Mouse (Mus musculus) neural tube, embryonic 13.5 days (tissue): ENCODE measurements around the gene Camkv. TPM values are rescaled to one million over a fixed set of nuclear protein-coding genes. Genes with fewer than 3 reads are reported as not detected.
A peak's percentile ranks its signal among the peaks of the same experiment; 100 is the strongest.

Experiments used
- ATAC-seq: fragments of 200-750 bp; cut with Nextera tagmentation; 2 replicates; pipeline ENCODE4 v1.8.0; 2017; ENCODE audit warnings: low read depth, mild to moderate bottlenecking, moderate TSS enrichment, moderate library complexity
- H3K27ac ChIP-seq: fragments of 300-500 bp; sonication (generic); replicated peaks from 2 replicates; pipeline ENCODE4 v1.5.1; 2015; ENCODE audit warnings: moderate library complexity, mild to moderate bottlenecking, inconsistent platforms
- H3K27me3 ChIP-seq: fragments of 300-500 bp; sonication (generic); 2 replicates; pipeline ENCODE4 v1.6.1; 2015; ENCODE audit warnings: mild to moderate bottlenecking, inconsistent platforms
- H3K36me3 ChIP-seq: fragments of 300-500 bp; sonication (generic); 2 replicates; pipeline ENCODE4 v1.6.1; 2015; ENCODE audit warnings: mild to moderate bottlenecking, inconsistent platforms
- H3K4me1 ChIP-seq: fragments of 300-500 bp; sonication (generic); replicated peaks from 2 replicates; pipeline ENCODE4 v1.6.1; 2015; ENCODE audit warnings: inconsistent platforms
- H3K4me2 ChIP-seq: fragments of 300-500 bp; sonication (generic); 2 replicates; pipeline ENCODE4 v1.6.1; 2015; ENCODE audit warnings: inconsistent platforms, mild to moderate bottlenecking, moderate library complexity
- H3K4me3 ChIP-seq: fragments of 300-500 bp; sonication (generic); 2 replicates; pipeline ENCODE4 v1.5.1; 2015; ENCODE audit warnings: mild to moderate bottlenecking, inconsistent platforms
- H3K9ac ChIP-seq: fragments of 300-500 bp; sonication (generic); 2 replicates; pipeline ENCODE4 v1.6.1; 2015; ENCODE audit warnings: moderate library complexity, mild to moderate bottlenecking, inconsistent platforms
- H3K9me3 ChIP-seq: fragments of 300-500 bp; sonication (generic); 2 replicates; pipeline ENCODE4 v1.6.1; 2016; ENCODE audit warnings: inconsistent platforms
- WGBS: fragments of 180-500 bp; shearing (Covaris S2); methylation state at CpG from one replicate; pipeline ENCODE4 v1.1.7; 2015; 5-methylcytosine and 5-hydroxymethylcytosine counted together
- polyA plus RNA-seq: library from polyadenylated mRNA; unstranded; fragments of >200 nt; fragmentation: Nextera tagmentation; extraction: Ambion mirVana; gene quantifications from 2 replicates; pipeline ENCODE4 v1.2.1, GENCODE M21; 2015

The Camkv gene
- polyA plus RNA-seq: 11.4 and 12.8 TPM in 2 replicates

DNA sequence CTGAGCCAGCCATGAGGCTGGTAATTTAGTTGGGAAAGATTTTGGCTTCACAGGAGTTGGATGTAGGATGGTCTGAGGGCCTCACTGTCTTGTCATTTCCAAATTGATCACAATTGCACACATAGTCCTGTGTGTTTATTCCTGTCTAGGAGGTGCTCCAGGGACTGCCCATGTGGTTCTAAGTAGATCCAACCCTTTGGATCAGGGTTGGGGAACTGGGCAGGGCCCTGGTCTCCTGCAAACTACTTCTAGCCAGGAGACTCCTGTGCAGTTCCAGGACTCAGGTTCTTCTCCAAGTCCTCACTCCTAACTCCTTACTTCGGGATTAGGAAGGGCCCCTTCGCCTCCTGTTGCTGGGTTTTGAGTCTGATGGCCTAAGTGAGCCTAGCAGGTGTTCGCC is at the start of gene Camkv:
Gene Camkv (plus strand): TSS at position 301 of the 400 bp plus-strand sequence.
- Histone ChIP-seq H3K9me3 (no peaks in the 10 kb centered on the region), H3K27me3 (peaks cover 21% of the 10 kb centered on the region), H3K4me3 (peak within 1 kb of the TSS; percentile 47), H3K27ac (no peak within 1 kb of the TSS), H3K9ac (peak within 1 kb of the TSS; percentile 70), H3K4me2 (peak within 1 kb of the TSS; percentile 82), H3K36me3 (no peaks in the 10 kb centered on the region), H3K4me1 (peaks cover 28% of the 10 kb centered on the region)
- ATAC-seq: peak; percentile 13; the same call in 1 of the 2 replicates
- 12% methylated on average over 3 of the region's 3 CpGs for WGBS

DNA sequence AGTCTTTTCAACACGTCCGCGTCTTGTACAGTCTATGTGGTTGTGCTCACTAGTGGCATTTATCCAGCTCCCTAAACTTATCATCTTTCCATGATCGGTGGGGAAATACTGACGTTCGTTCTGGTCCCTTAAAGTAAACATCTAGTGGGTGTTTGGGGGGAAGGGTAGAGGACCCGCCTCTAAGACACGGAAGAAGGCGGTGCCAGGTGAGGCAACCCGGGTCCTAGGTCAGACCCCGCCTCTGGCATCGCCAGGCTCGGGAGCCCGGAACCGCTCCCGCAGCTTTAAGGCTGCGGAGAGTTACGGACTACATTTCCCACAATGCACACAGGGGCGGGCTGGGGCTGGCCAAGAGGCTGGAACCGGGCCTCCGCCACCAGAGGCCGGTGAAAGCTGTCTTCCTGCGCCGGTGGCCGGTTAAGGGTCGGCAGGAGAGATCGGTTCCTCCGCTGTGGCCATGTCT is 47.6 kb upstream of the Camkv start, which contains the start of gene Mon1a:
Gene Mon1a (plus strand): TSS at position 348 of the 463 bp plus-strand sequence.
- H3K27me3 ChIP-seq: peaks cover 22% of the 10 kb centered on the region
- no peaks in the 10 kb centered on the region for H3K9me3 ChIP-seq
- H3K9ac ChIP-seq: peak within 1 kb of the TSS; percentile 82
- ATAC-seq: peak; percentile 97
- peak within 1 kb of the TSS; percentile 73 for H3K4me3 ChIP-seq
- WGBS: under 1% methylated on average over 28 of the region's 28 CpGs
- H3K27ac ChIP-seq: peak within 1 kb of the TSS; percentile 77
- H3K4me1 ChIP-seq: peaks cover 19% of the 10 kb centered on the region
- H3K4me2 ChIP-seq: peak within 1 kb of the TSS; percentile 81
- no peaks in the 10 kb centered on the region for H3K36me3 ChIP-seq

- H3K36me3 ChIP-seq: no peaks in the 10 kb centered on the region
- no peaks in the 10 kb centered on the region for H3K9me3 ChIP-seq
- H3K4me1 ChIP-seq: peaks cover 19% of the 10 kb centered on the region
- peaks cover 22% of the 10 kb centered on the region for H3K27me3 ChIP-seq
- WGBS: under 1% methylated on average over 18 of the region's 18 CpGs
- ATAC-seq: peak; percentile 76
- peak overlapping the region; percentile 77 for H3K27ac ChIP-seq
- peak overlapping the region; percentile 82 for H3K9ac ChIP-seq
- peak overlapping the region; percentile 81 for H3K4me2 ChIP-seq
- peak overlapping the region; percentile 73 for H3K4me3 ChIP-seq
Observed at GRCm38 (mm10) chr9:107888267-107888850, 47.1 kb upstream of the Camkv start.

- peaks cover 19% of the 10 kb centered on the region for H3K4me1 ChIP-seq
- no peak overlapping the region for H3K27ac ChIP-seq
- H3K9me3 ChIP-seq: no peaks in the 10 kb centered on the region
- no peak overlapping the region for H3K4me2 ChIP-seq
- no peak overlapping the region for H3K4me3 ChIP-seq
- ATAC-seq: no peak
- no peaks in the 10 kb centered on the region for H3K36me3 ChIP-seq
- 91% methylated on average over 6 of the region's 6 CpGs for WGBS
- H3K9ac ChIP-seq: no peak overlapping the region
- peaks cover 12% of the 10 kb centered on the region for H3K27me3 ChIP-seq
Observed at GRCm38 (mm10) chr9:107890260-107890659, 45.2 kb upstream of the Camkv start.

DNA sequence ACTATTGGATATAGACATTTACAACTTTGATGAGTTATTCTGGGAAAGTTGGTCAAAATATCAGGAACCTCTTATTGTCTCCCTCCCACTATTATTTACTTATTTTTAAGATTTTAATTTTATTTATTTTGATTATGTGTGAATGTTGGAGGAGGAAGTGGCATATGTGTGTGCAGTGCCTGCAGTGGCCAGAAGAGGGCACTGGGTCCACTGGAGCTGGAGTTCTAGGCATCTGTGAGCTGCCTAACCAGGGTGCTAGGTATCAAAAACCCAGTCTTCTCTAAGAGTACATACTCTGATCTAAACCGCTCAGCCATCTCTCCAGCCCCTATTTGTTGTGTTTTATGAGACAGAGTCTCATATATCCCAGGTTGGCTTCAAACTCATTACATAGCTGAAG is 44.5 kb upstream of the Camkv start:
- 93% methylated on average over 1 of the region's 1 CpGs for WGBS
- Histone ChIP-seq H3K27me3 (peaks cover 11% of the 10 kb centered on the region), H3K4me3 (no peak overlapping the region), H3K9me3 (no peaks in the 10 kb centered on the region), H3K27ac (no peak overlapping the region), H3K4me2 (no peak overlapping the region), H3K4me1 (peaks cover 19% of the 10 kb centered on the region), H3K36me3 (0 out of 2 replicates have a peak, but pooled peaks cover 3% of the 10 kb centered on the region), H3K9ac (no peak overlapping the region)
- no peak for ATAC-seq

GRCm38 (mm10) chr9:107898563-107898962 is 36.9 kb upstream of the Camkv start:
- no peaks in the 10 kb centered on the region for H3K9me3 ChIP-seq
- H3K36me3 ChIP-seq: peaks cover 51% of the 10 kb centered on the region
- no peak for ATAC-seq
- 86% methylated on average over 10 of the region's 10 CpGs for WGBS
- no peak overlapping the region for H3K27ac ChIP-seq
- H3K9ac ChIP-seq: no peak overlapping the region
- no peak overlapping the region for H3K4me2 ChIP-seq
- no peak overlapping the region for H3K4me3 ChIP-seq
- peaks cover 20% of the 10 kb centered on the region for H3K27me3 ChIP-seq
- H3K4me1 ChIP-seq: peaks cover 15% of the 10 kb centered on the region

DNA sequence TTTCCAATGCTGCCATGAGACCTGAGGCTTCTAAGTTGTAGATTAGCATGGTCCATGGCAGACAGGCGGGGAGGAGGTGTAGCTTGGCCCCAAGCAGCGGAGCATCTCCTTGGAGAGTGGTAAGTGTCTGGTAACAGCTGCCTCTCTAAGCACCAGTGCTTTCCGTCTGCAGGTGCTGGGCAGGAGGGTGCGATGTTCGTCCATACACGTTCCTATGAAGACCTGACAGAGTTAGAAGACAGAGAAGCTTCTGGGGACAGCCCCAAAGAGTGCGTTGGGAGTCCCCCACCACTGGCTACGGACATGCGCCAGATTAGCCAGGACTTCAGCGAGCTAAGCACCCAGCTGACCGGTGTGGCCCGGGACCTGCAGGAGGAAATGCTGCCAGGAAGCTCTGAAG is 35.6 kb upstream of the Camkv start:
- Histone ChIP-seq H3K27ac (no peak overlapping the region), H3K4me2 (no peak overlapping the region), H3K4me3 (no peak overlapping the region), H3K9ac (no peak overlapping the region), H3K4me1 (peaks cover 15% of the 10 kb centered on the region), H3K9me3 (no peaks in the 10 kb centered on the region), H3K27me3 (peaks cover 20% of the 10 kb centered on the region), H3K36me3 (peaks cover 51% of the 10 kb centered on the region)
- 77% methylated on average over 12 of the region's 12 CpGs for WGBS
- no peak for ATAC-seq

DNA sequence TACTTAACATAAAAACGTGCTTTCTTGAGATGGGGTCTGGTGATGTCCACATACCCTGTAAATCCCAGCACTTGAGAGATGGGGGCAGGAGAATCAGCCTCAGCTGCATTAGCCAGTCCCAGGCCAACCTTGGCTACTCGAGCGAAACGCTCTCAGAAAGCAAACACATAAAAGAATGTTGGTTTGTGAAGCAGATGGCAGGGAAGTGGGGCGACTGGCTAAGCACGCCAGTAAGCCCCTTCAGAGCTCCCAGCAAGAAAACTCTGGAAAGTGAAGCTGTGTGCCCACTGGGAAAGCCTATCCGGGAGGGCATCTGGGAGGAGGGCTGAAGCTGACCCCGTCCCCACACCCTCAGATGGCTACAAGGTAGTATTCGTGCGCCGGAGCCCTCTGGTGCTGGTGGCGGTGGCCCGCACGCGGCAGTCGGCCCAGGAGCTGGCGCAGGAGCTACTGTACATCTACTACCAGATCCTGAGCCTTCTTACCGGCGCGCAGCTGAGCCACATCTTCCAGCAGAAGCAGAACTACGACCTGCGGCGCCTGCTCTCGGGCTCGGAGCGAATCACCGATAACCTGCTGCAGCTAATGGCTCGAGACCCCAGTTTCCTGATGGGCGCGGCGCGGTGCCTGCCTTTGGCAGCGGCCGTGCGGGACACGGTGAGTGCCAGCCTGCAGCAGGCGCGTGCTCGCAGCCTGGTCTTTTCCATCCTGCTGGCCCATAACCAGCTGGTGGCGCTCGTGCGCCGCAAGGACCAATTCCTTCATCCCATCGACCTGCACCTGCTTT is 34.4 kb upstream of the Camkv start:
- Histone ChIP-seq H3K4me1 (peaks cover 19% of the 10 kb centered on the region), H3K36me3 (peaks cover 47% of the 10 kb centered on the region), H3K9ac (peak overlapping the region; percentile 56), H3K27ac (0 out of 2 replicates have a peak overlapping the region, but pooled peaks have one; percentile 57), H3K4me2 (peak overlapping the region; percentile 58), H3K27me3 (peaks cover 20% of the 10 kb centered on the region), H3K4me3 (peak overlapping the region; percentile 31), H3K9me3 (no peaks in the 10 kb centered on the region)
- peak; percentile 58; the same call in 1 of the 2 replicates for ATAC-seq
- WGBS: 4% methylated on average over 44 of the region's 44 CpGs

GRCm38 (mm10) chr9:107901627-107901914 is 33.9 kb upstream of the Camkv start:
- peaks cover 46% of the 10 kb centered on the region for H3K36me3 ChIP-seq
- H3K9me3 ChIP-seq: no peaks in the 10 kb centered on the region
- peak overlapping the region; percentile 58 for H3K4me2 ChIP-seq
- no peak; the same call in 1 of the 2 replicates for ATAC-seq
- peak overlapping the region; percentile 56; the same call in 1 of the 2 replicates for H3K9ac ChIP-seq
- WGBS: 12% methylated on average over 17 of the region's 17 CpGs
- H3K27me3 ChIP-seq: peaks cover 20% of the 10 kb centered on the region
- H3K27ac ChIP-seq: no peak overlapping the region
- H3K4me3 ChIP-seq: peak overlapping the region; percentile 31
- peaks cover 25% of the 10 kb centered on the region for H3K4me1 ChIP-seq

DNA sequence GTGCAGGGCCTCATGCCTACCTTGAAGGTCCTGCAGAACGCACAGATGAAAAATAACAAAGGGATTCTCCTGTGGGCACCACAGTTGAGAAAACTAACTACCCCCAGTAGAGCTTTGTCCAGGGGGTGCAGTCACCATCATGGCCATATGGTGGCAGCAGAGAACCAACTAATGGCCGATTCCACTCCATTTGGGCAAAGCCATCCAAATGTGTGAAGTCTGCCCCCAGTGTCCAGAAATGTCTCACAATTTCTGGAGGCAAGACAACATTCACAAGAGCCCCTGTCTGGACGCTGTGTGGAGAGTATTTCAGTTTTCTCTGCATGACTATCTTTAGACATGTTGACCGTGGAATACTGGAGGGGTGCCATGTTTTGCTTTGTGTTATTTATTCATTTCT is 30.7 kb upstream of the Camkv start:
- Histone ChIP-seq H3K27me3 (peaks cover 27% of the 10 kb centered on the region), H3K9me3 (no peaks in the 10 kb centered on the region), H3K9ac (no peak overlapping the region), H3K27ac (no peak overlapping the region), H3K4me2 (no peak overlapping the region), H3K36me3 (peaks cover 21% of the 10 kb centered on the region), H3K4me1 (peaks cover 46% of the 10 kb centered on the region), H3K4me3 (no peak overlapping the region)
- ATAC-seq: peak; percentile 6; the same call in 1 of the 2 replicates
- 8% methylated on average over 4 of the region's 4 CpGs for WGBS

DNA sequence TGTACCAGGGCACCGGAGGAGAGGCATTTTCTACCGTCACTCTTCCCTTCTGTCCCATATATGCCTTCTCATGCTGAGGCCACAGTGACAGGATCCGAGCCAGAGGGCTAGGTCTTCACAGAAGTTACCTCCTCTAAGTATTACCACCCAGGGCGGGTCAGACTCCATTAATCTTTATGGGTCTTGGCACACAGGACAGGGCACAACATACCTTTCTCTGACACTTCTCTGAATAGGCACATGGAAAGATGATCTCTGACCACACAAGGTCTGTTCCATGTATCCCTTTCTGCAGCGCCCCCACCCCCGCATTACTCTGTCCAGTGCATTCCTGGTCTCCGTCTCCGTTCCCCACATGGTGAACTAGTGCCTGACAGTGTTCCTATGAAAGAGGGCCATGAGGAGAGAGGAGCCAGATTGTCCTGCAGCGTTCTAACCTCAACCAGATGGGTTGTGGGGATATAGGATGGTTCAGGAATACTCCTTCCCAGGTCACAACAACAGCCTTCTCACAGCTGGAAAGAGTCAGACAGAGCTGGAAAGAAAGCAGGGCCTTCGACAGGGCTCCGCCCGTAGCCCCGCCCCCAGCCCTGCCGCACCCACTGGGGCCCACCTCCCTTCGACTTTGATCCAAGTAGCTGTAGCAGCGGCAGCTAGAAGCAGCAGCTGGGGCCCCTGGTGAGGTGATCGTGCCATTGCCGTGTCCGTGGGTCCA is 29.1 kb upstream of the Camkv start, which contains the start of gene Mst1r:
Gene Mst1r (plus strand): TSS at position 622 of the 715 bp plus-strand sequence.
- no peaks in the 10 kb centered on the region for H3K9me3 ChIP-seq
- H3K4me1 ChIP-seq: peaks cover 35% of the 10 kb centered on the region
- WGBS: 21% methylated on average over 19 of the region's 19 CpGs
- peak within 1 kb of the TSS; percentile 60 for H3K9ac ChIP-seq
- peak within 1 kb of the TSS; percentile 28; the same call in 1 of the 2 replicates for H3K27ac ChIP-seq
- peaks cover 13% of the 10 kb centered on the region for H3K27me3 ChIP-seq
- peak within 1 kb of the TSS; percentile 32 for H3K4me3 ChIP-seq
- H3K36me3 ChIP-seq: peaks cover 15% of the 10 kb centered on the region
- peak; percentile 60; the same call in 1 of the 2 replicates for ATAC-seq
- H3K4me2 ChIP-seq: peak within 1 kb of the TSS; percentile 58
